Mouse (Mus musculus) fat pad, adult 2 months (tissue): ENCODE results near the gene Fam214b.

ENCODE experiments used
- DNase-seq: peaks from one replicate; pipeline ENCODE4 v3.0.0-alpha.2; 2011; ENCODE audit warnings: low read depth, low spot score; ENCODE audit errors: extremely low read depth

The Fam214b gene

GRCm38 (mm10) chr4:43038567-43039495, 7.2 kb downstream of the Fam214b start:
- DNase-seq = no peak

GRCm38 (mm10) chr4:43037860-43038566, 8.0 kb downstream of the Fam214b start:
- no peak for DNase-seq

- DNase-seq = no peak
Observed at GRCm38 (mm10) chr4:43036356-43036755, 9.7 kb downstream of the Fam214b start.

GRCm38 (mm10) chr4:43035851-43036250, 10.2 kb downstream of the Fam214b start:
- no peak for DNase-seq

GRCm38 (mm10) chr4:43033481-43033880, 12.5 kb downstream of the Fam214b start:
- DNase-seq = no peak

- no peak for DNase-seq
Observed at GRCm38 (mm10) chr4:43032501-43032900, 13.5 kb downstream of the Fam214b start.

GRCm38 (mm10) chr4:43031237-43031995, 14.6 kb downstream of the Fam214b start, which contains the start of gene Stoml2:
TSS of gene Stoml2 (minus strand) at chr4:43031710.
- DNase-seq = no peak

- no peak for DNase-seq
Observed at GRCm38 (mm10) chr4:43030780-43031230, 15.2 kb downstream of the Fam214b start.

- no peak for DNase-seq
Observed at GRCm38 (mm10) chr4:43030352-43030751, 15.7 kb downstream of the Fam214b start.

GRCm38 (mm10) chr4:43029749-43030148, 16.3 kb downstream of the Fam214b start:
- DNase-seq = no peak

GRCm38 (mm10) chr4:43029121-43029520, 16.9 kb downstream of the Fam214b start:
- DNase-seq = no peak

- no peak for DNase-seq
Observed at GRCm38 (mm10) chr4:43025084-43025960, 20.7 kb downstream of the Fam214b start, which contains the start of gene Pigo. TSS of gene Pigo (minus strand) at chr4:43025819.

- no peak for DNase-seq
Observed at GRCm38 (mm10) chr4:43024673-43025072, 21.3 kb downstream of the Fam214b start.

GRCm38 (mm10) chr4:43021341-43021740, 24.7 kb downstream of the Fam214b start:
- no peak for DNase-seq

GRCm38 (mm10) chr4:43020876-43021275, 25.1 kb downstream of the Fam214b start:
- no peak for DNase-seq

- DNase-seq = no peak
Observed at GRCm38 (mm10) chr4:43019641-43020465, 26.2 kb downstream of the Fam214b start.

- no peak for DNase-seq
Observed at GRCm38 (mm10) chr4:43019176-43019575, 26.8 kb downstream of the Fam214b start.

- no peak for DNase-seq
Observed at GRCm38 (mm10) chr4:43018156-43018555, 27.9 kb downstream of the Fam214b start.

GRCm38 (mm10) chr4:43012091-43012490, 33.9 kb downstream of the Fam214b start:
- DNase-seq = no peak
